Mouse (Mus musculus): Measurements from ENCODE around the gene Esam. TPM values are rescaled to one million over a fixed set of nuclear protein-coding genes. Genes with fewer than 3 reads are reported as not detected.

Gene Esam
- 17.9 and 24.5 TPM in 2 replicates for polyA plus RNA-seq (2021; fragmentation: Nextera tagmentation)
- long read RNA-seq, experiment 1, transcript Esam-201 (7 exons, 1,865 nt) = major isoform, 34 of 40 reads
- long read RNA-seq, experiment 1, partial matches to known transcripts = 2 of 40 reads
- long read RNA-seq, experiment 1, other reads (novel, unspliced or antisense) = 4 of 40 reads
- long read RNA-seq, experiment 2, transcript Esam-201 (7 exons, 1,865 nt) = major isoform, 113 of 126 reads
- long read RNA-seq, experiment 2, partial matches to known transcripts = 4 of 126 reads
- long read RNA-seq, experiment 2, other reads (novel, unspliced or antisense) = 9 of 126 reads

DNA sequence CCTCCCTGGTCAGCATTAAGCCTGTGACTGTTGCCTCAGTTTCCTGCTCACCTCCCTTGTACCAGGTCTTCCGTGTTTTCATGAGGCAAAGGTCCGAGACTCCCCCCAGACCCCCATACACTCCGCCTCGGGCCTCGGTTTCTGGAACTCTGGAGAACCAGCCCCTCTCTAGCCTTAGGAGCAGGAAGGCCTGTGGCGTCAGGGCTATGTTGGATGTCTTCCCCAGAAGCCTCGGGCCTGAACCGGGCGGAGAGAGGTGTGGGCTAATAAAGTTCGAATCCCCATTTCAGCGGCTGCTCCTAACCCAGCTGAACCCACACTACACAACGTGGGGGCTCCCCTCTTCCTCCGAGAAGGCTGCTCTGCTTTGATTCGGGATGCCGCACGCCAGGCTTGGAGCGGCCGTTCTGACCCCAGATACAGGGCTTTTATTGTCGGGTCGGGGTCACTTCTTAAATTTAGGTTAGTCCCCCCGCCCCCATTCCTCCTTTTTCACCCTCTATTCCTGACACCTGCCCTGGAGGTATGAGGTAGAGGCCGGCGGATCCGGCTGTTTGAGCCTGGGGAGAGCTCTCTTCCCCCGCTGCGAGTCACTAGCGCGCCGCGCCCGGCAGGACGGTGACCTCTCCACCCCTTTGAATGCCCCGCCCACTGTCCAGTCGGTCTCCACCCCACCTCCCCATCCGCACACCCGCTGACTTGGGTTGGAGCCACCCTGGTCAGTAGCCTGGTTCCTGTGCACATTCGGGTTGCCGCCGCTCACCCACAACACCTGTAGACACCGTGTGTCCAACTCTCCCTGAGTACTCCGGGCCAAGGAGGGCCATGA lies at the start of gene Esam:
Gene Esam (plus strand): TSS at position 683 of the 829 bp plus-strand sequence.

DNA sequence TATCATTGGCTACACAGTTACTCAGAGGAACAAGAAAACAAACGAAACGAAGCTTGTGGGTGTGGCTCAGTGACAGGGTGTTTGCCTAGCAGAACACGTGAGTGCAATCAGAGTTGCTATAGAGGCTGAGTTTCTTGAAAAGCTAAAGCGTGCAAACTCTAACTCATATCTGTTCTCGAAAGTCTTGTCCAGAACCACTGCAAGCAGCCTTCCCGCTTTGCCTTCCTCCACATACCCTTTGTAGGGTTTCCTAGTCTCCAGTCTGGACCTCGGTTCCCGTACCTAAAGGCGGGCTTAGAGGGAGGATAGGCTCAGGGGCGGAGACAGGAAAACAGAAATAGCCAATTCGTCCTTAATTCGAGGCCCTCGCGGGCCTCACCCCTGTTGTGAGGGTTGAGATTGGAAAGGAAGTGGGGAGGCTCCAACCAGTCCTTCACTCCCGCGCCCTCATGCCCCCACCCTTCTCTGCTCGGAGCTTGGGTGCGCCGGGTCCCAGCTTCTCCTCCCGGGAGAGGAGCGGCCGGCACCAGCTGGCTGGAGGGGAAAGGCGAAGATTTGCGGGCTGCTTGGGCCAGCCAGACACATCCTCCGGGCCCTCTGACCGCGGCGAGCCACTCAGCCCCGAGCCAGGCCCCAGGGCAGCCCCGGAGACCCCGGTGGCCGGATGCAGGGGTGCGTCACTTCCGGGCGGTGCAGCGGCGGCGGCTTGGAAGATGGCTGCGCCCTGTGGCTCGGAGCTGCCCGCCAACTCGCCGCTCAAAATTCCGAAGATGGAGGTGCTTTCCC lies 39.1 kb upstream of the Esam start, which contains the start of gene Msantd2:
Gene Msantd2 (plus strand): TSS at position 709 of the 786 bp plus-strand sequence.

DNA sequence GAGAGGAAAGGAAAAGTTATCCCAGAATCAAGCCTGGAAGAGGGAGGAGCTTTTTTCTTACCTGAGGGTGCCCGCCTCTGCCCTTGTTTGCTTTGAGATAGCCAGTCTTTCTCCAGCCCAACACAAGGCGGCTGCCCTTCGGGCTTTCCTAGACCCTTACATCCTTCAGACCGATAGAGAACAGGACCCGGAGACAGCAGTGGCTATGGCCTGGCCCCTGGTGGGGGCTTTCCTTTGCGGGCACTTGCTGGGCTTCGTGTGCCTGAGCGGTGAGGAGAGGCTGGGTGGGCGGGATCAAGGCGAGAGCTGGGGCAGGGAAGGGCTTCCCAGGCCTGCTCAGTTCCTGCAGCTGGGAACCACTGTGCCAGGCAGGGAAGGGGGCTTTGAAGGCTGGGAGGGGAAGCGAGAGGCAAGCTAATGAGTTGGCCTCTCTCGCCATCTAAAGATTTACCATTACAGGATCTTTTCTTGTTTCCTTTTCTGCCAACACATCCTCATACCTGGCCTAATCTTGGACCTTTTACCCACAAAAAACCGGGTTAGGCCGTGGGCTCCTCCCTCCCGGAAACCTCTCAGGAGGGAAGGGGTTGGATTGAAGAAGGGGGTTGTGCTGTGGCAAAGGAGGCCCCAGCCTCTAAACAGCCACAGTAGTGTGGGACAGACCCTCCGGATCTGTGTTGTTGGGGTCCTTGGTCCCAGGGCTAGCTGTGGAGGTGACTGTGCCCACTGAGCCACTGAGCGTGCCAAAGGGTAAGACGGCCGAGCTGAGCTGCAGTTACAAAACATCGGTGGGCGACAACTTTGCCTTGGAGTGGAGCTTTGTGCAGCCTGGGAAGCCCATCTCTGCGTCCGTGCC lies 11.5 kb downstream of the Esam start, which contains the start of gene Vsig2:
Gene Vsig2 (plus strand): TSS at position 86 of the 856 bp plus-strand sequence.

DNA sequence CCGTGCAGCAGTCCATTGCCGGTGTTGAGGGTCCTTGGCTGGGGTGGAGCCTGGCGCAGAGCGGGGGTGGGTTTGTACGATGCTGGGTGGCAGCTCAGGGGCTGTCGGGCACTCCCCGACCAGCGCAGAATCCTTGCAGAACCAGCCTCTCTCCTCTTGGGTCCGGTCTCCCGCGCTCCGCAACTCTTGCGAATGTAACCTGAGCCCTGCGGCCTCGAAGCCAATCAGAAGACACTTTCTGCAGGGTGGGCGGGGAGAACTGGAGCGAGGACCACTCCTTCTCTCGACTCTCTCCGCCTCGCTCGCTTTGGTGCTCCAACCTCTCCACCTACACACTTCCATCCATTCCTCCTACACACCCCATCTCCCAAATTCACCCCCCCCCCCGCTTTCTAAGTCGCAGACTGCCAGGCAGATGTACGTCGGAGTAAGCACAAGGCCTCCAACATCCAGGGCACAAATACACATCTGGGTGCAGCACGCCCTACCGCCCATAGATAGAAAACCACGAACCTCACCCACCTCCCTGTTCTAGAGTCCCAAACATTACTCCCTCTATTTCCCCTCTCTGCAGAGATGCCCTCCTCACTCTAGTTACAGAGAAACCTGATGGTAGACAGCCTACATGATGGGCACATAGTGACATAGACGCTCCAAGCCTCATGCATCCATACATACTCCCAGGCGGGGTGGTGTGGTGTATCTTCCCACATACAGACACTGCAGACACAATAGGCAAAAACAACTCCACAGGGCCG lies 24.8 kb downstream of the Esam start, which contains the start of gene Nrgn:
Gene Nrgn (minus strand): TSS at position 369 of the 758 bp plus-strand sequence.

DNA sequence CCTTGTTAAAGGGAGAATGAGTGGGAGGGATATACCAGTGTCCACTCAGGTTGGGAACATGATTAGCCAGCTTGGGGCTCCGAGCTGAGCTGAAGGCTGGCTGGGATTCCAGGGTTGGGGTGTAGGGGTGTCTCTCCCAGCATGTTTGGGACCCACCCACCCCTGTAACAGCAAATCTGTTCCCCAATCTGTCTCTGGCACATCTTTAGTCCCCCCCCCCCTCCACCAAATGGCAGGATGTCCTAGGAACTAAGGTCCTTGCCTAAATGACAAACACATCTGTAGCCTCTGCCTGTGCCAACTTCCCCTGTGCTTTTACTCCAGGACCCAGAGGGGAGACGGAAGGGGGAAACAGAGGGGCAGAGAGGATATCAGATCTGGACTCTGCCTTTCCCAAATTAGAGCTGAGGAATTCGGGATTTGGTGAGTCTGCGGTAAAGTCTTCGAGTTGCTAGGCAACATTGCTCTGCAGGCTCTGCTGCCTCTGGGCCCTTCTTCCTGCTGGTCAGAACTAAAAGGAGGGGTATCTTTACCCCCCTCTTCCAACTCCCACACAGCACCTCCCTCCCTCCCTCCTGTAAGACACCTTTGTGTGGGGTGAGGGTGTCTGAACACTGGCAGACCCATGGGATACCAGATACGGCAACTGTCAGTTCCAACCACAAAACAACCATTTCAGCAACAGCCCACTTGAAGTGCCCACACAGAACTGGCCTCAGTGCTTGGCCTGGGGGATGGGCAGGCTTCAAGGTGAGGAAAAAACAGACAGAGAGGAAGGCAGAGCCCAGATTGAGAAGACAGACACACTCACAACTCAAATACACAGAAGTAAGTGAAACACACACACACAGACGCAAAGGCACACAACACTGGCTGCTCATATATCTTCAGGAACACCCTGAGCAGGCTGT lies 27.2 kb downstream of the Esam start, which contains the start of gene Siae:
Gene Siae (plus strand): TSS at position 861 of the 911 bp plus-strand sequence.

Other genes with a start within 250 kb of the Esam start
- gene Ccdc15, start 179.6 kb upstream of the Esam start, polyA plus RNA-seq (2021; fragmentation: Nextera tagmentation) = 1.0 and 1.3 TPM in 2 replicates
- 62.2 and 76.4 TPM in 2 replicates for gene Hepacam, start 160.7 kb upstream of the Esam start, polyA plus RNA-seq (2021; fragmentation: Nextera tagmentation)
- 0.94 and 1.8 TPM in 2 replicates for gene Robo4, start 126.2 kb upstream of the Esam start, polyA plus RNA-seq (2021; fragmentation: Nextera tagmentation)
- 0.30 and 0.49 TPM in 2 replicates for gene Robo3, start 94.8 kb upstream of the Esam start, polyA plus RNA-seq (2021; fragmentation: Nextera tagmentation)
- gene Msantd2, start 38.8 kb upstream of the Esam start, polyA plus RNA-seq (2021; fragmentation: Nextera tagmentation) = 1.7 and 2.8 TPM in 2 replicates
- gene Vsig2, start 11.2 kb downstream of the Esam start, polyA plus RNA-seq (2021; fragmentation: Nextera tagmentation) = 1.1 and 1.3 TPM in 2 replicates
- 108 and 127 TPM in 2 replicates for gene Nrgn, start 24.8 kb downstream of the Esam start, polyA plus RNA-seq (2021; fragmentation: Nextera tagmentation)
- gene Siae, start 27.6 kb downstream of the Esam start, polyA plus RNA-seq (2021; fragmentation: Nextera tagmentation) = 13.2 and 14.7 TPM in 2 replicates
- 8.1 and 9.8 TPM in 2 replicates for gene Spa17, start 85.6 kb downstream of the Esam start, polyA plus RNA-seq (2021; fragmentation: Nextera tagmentation)
- 69.4 and 73.3 TPM in 2 replicates for gene Tbrg1, start 129.2 kb downstream of the Esam start, polyA plus RNA-seq (2021; fragmentation: Nextera tagmentation)
- not detected in 2 replicates for gene Panx3, start 141.2 kb downstream of the Esam start, polyA plus RNA-seq (2021; fragmentation: Nextera tagmentation)
- gene Olfr160, start 188.2 kb downstream of the Esam start, polyA plus RNA-seq (2021; fragmentation: Nextera tagmentation) = not detected in 2 replicates
- not detected in 2 replicates for gene Olfr874, start 217.0 kb downstream of the Esam start, polyA plus RNA-seq (2021; fragmentation: Nextera tagmentation)
- gene Olfr875, start 243.8 kb downstream of the Esam start, polyA plus RNA-seq (2021; fragmentation: Nextera tagmentation) = not detected in 2 replicates

Measured in layer of hippocampus, adult 6 months (tissue).